Mouse (Mus musculus) forebrain, embryonic 14.5 days (tissue): ENCODE data around the gene Foxf2. TPM values are rescaled to one million over a fixed set of nuclear protein-coding genes. Genes with fewer than 3 reads are reported as not detected.

Source experiments
- ATAC-seq: fragments of 200-750 bp; cut with Nextera tagmentation; 2 replicates; pipeline ENCODE4 v1.8.0; 2017; ENCODE audit warnings: mild to moderate bottlenecking, moderate library complexity
- DNase-seq: peaks from one replicate; pipeline ENCODE4 v3.0.0-alpha.2; 2015; ENCODE audit warnings: low spot score
- H3K27ac ChIP-seq: fragments of 300-500 bp; sonication (generic); 2 replicates; pipeline ENCODE4 v1.5.1; 2014; ENCODE audit warnings: low read depth, mild to moderate bottlenecking, control low read depth, low read length, moderate library complexity
- H3K27me3 ChIP-seq: fragments of 300-500 bp; sonication (generic); replicated peaks from 2 replicates; pipeline ENCODE4 v1.6.1; 2014; ENCODE audit warnings: low read length, control low read depth, mixed read lengths; ENCODE audit not compliant: control insufficient read depth, insufficient read depth
- H3K36me3 ChIP-seq: fragments of 300-500 bp; sonication (generic); 2 replicates; pipeline ENCODE4 v1.6.1; 2014; ENCODE audit warnings: low read length, control low read depth; ENCODE audit not compliant: control insufficient read depth, insufficient read depth
- H3K4me1 ChIP-seq: fragments of 300-500 bp; sonication (generic); 2 replicates; pipeline ENCODE4 v1.6.1; 2014; ENCODE audit warnings: antibody characterized with exemption, low read length, control low read depth; ENCODE audit not compliant: control insufficient read depth, insufficient read depth
- H3K4me2 ChIP-seq: fragments of 300-500 bp; sonication (generic); 2 replicates; pipeline ENCODE4 v1.6.1; 2014; ENCODE audit warnings: mild to moderate bottlenecking, control low read depth, low read length
- H3K4me3 ChIP-seq: fragments of 300-500 bp; sonication (generic); 2 replicates; pipeline ENCODE4 v1.5.1; 2014; ENCODE audit warnings: low read depth, low read length, control low read depth
- H3K9ac ChIP-seq: fragments of 300-500 bp; sonication (generic); 2 replicates; pipeline ENCODE4 v1.6.1; 2014; ENCODE audit warnings: mild to moderate bottlenecking, low read length, control low read depth, moderate library complexity
- H3K9me3 ChIP-seq: fragments of 300-500 bp; sonication (generic); replicated peaks from 2 replicates; pipeline ENCODE4 v1.6.1; 2016; ENCODE audit warnings: low read length, control low read depth, mixed read lengths; ENCODE audit not compliant: control insufficient read depth
- WGBS: fragments of 180-500 bp; shearing (Covaris S2); extraction: QIAGEN DNeasy Blood & Tissue Kit; methylation state at CpG from one replicate; pipeline ENCODE4 v1.1.7; 2014; 5-methylcytosine and 5-hydroxymethylcytosine counted together
- microRNA-seq: library from miRNA; unstranded; fragments of <30 nt; microRNA quantifications from one replicate; pipeline ENCODE4, GENCODE M21; 2016
- polyA plus RNA-seq: library from polyadenylated mRNA; unstranded; fragments of >200 nt; fragmentation: Nextera tagmentation; extraction: Ambion mirVana; gene quantifications from 2 replicates; pipeline ENCODE4 v1.2.1, GENCODE M21; 2014

The Foxf2 gene
- polyA plus RNA-seq, 1 experiment from 2014 or later: 2.2 TPM

DNA sequence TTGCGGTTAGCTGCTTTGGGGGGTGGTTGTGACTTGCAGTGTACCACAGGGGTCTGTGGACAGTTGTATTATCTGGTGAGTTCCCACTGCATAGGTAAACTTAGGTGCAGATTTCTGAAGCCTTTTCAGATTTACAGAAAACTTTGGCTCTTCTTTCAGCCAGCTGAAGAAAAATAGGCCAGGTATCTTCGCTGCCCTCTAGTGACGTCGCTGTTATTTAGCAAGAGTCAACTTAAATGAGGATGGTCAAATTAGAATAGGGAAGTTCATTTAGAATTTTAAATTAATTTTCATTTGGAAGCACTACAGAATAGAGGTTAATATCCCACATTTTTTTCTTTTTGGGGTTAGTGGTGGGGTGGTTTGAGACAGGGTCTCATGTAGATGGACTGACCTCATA, 30.6 kb downstream of the Foxf2 start:
- WGBS: 55% methylated on average over 4 of the region's 4 CpGs
- Histone ChIP-seq H3K9ac (no peak overlapping the region), H3K4me3 (no peak overlapping the region), H3K27ac (no peak overlapping the region), H3K36me3 (no peaks in the 10 kb centered on the region), H3K27me3 (0 out of 2 replicates have a peak, but pooled peaks cover 3% of the 10 kb centered on the region), H3K4me1 (no peaks in the 10 kb centered on the region), H3K4me2 (no peak overlapping the region), H3K9me3 (no peaks in the 10 kb centered on the region)
- DNase-seq: no peak
- no peak for ATAC-seq

DNA sequence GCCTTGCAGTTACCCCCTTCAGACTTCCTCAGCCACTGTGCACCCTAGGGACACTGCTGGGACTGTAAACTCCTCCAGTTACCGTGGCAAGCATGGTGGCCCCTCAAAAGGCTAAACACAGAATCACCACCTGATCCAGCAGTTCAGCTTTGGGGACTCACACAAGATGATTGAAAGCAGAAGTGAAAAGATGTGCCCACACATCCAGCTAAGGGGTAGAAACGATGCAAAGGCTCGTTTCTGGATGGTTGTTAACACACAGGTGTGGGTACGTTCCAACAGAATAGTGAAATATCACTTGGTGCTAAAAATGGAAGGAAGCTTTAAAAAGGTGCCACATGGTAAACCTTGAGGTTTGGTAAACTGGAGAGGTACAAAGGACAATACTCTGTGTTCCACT, 32.6 kb downstream of the Foxf2 start:
- H3K27ac ChIP-seq: no peak overlapping the region
- DNase-seq (no peak), ATAC-seq (no peak)
- no peak overlapping the region for H3K9ac ChIP-seq
- no peak overlapping the region for H3K4me2 ChIP-seq
- no peaks in the 10 kb centered on the region for H3K36me3 ChIP-seq
- no peak overlapping the region for H3K4me3 ChIP-seq
- H3K27me3 ChIP-seq: 0 out of 2 replicates have a peak, but pooled peaks cover 3% of the 10 kb centered on the region
- no peaks in the 10 kb centered on the region for H3K4me1 ChIP-seq
- no peaks in the 10 kb centered on the region for H3K9me3 ChIP-seq
- 91% methylated on average over 4 of the region's 4 CpGs for WGBS

DNA sequence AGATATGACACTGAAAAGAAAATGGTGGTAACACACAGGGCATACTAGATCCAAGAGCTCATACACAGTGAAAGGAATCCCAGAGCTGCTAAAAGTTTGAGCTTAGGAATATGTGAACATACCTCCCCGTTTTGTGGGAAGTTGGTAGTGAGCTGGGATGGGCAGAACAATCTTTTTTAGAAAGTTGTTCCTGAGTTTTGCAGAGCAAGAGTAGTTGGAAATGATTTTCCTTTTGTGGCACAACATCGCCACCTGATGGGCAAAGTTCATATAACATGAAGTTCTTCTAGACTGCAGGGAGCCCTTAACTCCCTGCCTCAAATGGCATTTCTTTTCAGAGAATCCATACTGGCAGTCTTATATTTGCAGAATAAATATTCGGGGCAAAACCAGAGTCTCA, 33.3 kb downstream of the Foxf2 start:
- ATAC-seq (peak; percentile 62; the same call in 1 of the 2 replicates), DNase-seq (peak; percentile 86)
- Histone ChIP-seq H3K4me2 (no peak overlapping the region), H3K27ac (no peak overlapping the region), H3K9ac (no peak overlapping the region), H3K27me3 (0 out of 2 replicates have a peak, but pooled peaks cover 3% of the 10 kb centered on the region), H3K4me3 (no peak overlapping the region), H3K9me3 (no peaks in the 10 kb centered on the region), H3K36me3 (no peaks in the 10 kb centered on the region), H3K4me1 (no peaks in the 10 kb centered on the region)
- WGBS: 6% methylated on average over 3 of the region's 3 CpGs

DNA sequence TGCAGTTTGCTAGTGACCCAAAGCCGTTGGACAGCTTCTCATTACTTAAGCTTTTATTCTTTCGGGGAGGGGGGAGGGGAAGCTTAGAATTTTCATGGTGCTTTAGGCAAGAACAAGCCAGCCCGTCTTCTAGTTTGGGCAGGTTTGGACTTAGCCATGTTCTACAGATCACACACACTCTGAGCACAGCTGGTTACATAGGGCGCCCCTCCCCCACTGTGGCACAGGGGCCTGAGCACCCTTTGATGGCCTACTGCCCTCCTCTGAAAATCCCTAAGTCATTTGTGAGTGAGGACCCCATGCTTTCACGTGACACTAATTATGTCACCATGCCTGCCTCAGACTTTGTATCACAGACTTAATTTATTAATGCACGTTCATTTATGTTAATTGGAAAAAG, 35.6 kb downstream of the Foxf2 start:
- no peak overlapping the region for H3K4me2 ChIP-seq
- H3K4me1 ChIP-seq: no peaks in the 10 kb centered on the region
- 0 out of 2 replicates have a peak, but pooled peaks cover 3% of the 10 kb centered on the region for H3K27me3 ChIP-seq
- no peak overlapping the region for H3K4me3 ChIP-seq
- DNase-seq (no peak), ATAC-seq (no peak)
- H3K36me3 ChIP-seq: no peaks in the 10 kb centered on the region
- no peak overlapping the region for H3K9ac ChIP-seq
- WGBS: 44% methylated on average over 6 of the region's 6 CpGs
- H3K27ac ChIP-seq: no peak overlapping the region
- H3K9me3 ChIP-seq: no peaks in the 10 kb centered on the region

DNA sequence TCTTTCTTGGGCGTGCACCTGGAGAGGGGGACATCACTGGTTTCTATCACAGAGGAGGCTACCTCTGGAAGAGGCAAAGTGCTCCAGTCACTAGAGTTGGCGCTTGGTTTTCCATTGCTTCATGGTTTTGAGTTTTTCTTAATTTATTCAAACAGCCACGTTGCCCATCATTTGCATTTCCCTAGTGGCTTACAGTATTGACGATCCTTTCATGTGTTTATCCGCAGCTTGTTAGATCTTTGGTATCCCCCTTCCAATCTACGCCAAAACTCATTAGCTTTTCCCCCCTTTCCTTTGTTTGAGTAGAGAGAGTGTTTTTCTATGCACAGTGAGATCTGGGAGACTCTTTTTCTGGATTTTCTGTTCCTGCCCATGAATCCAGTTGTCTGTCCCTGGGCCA, 39.8 kb downstream of the Foxf2 start:
- H3K4me2 ChIP-seq: no peak overlapping the region
- no peaks in the 10 kb centered on the region for H3K9me3 ChIP-seq
- ATAC-seq: no peak
- H3K9ac ChIP-seq: no peak overlapping the region
- H3K27ac ChIP-seq: no peak overlapping the region
- H3K36me3 ChIP-seq: no peaks in the 10 kb centered on the region
- no peak overlapping the region for H3K4me3 ChIP-seq
- H3K4me1 ChIP-seq: no peaks in the 10 kb centered on the region
- WGBS: 35% methylated on average over 6 of the region's 6 CpGs
- DNase-seq: peak; percentile 32
- no peaks in the 10 kb centered on the region for H3K27me3 ChIP-seq

DNA sequence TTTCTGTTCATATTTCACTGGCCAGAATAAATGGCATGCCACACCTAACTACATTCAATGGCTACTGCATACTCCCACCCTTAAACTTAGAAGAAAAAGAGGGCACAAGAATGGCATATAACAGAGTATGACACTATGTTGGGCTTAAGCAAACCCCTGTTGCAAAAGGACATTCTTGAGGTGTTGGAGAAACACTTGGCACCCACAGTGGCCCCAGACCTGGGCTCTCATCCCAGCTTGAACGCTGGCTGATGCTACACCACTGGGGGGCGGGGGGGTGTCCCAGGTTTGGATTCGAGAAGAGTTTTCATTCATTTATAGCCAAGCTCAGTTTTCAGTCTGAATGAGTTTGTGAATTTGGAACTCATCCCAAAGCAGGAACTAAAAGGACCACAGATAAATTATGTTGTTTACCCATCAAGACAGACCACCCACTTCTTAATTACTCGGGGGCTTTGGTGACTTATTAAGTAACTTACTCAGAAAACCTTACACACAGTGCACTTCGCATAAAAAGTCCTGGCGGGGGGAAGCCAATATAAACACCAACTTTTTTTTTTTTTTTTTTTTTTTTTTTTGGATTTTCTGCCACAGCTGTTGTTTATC, 42.4 kb downstream of the Foxf2 start:
- H3K4me1 ChIP-seq: no peaks in the 10 kb centered on the region
- no peaks in the 10 kb centered on the region for H3K27me3 ChIP-seq
- H3K36me3 ChIP-seq: no peaks in the 10 kb centered on the region
- DNase-seq (peak; percentile 31), ATAC-seq (no peak)
- H3K4me3 ChIP-seq: no peak overlapping the region
- no peaks in the 10 kb centered on the region for H3K9me3 ChIP-seq
- no peak overlapping the region for H3K27ac ChIP-seq
- no peak overlapping the region for H3K4me2 ChIP-seq
- no peak overlapping the region for H3K9ac ChIP-seq
- 65% methylated on average over 6 of the region's 6 CpGs for WGBS

DNA sequence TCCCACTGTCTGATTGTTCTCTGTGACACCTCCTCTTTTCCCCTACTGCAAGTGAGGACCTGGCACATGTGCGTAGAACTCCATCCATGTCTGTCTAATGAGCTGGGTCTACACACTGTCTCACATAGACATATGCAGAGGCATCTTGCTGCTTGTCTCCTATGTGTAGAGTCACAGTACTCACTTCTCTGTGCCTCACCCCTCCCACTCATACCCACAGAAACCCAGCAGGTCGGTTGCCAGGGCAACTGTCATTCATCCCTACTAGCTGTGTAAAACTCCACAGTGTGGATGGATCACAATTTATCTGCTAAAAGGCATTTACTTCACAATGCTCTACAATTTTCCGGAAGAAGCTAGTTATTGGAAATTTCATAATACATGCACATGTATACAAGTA, 46.5 kb downstream of the Foxf2 start:
- Histone ChIP-seq H3K9me3 (no peaks in the 10 kb centered on the region), H3K27me3 (no peaks in the 10 kb centered on the region), H3K9ac (no peak overlapping the region), H3K36me3 (no peaks in the 10 kb centered on the region), H3K27ac (no peak overlapping the region), H3K4me3 (no peak overlapping the region), H3K4me2 (no peak overlapping the region), H3K4me1 (no peaks in the 10 kb centered on the region)
- 80% methylated on average over 3 of the region's 3 CpGs for WGBS
- peak; percentile 29 for DNase-seq
- ATAC-seq: peak; percentile 52; the same call in 1 of the 2 replicates

Small RNA genes lying within 50 kb of the gene (microRNA-seq; reads per million reads assigned to microRNA genes)
- not detected for gene Gm27516

Other genes starting within 250 kb of the Foxf2 start
- gene Foxq1, start 69.7 kb upstream of the Foxf2 start, polyA plus RNA-seq: 2.2 and 2.4 TPM in 2 replicates
- gene A530084C06Rik, start 66.5 kb upstream of the Foxf2 start, polyA plus RNA-seq: not detected in 2 replicates
- gene Foxc1, start 180.8 kb downstream of the Foxf2 start, polyA plus RNA-seq: 1.4 and 1.5 TPM in 2 replicates